Mouse (Mus musculus): ENCODE measurements around the gene Nfs1.
"Not testable (repeated sequence)": the region's sequence is repeated elsewhere in the genome, so short reads cannot be mapped to it uniquely, and the experiment has no call there.

Nfs1 gene

GRCm38 (mm10) chr2:156143953-156144724 is at the start of gene Nfs1, which contains the start of gene Romo1:
Gene Nfs1 (minus strand): TSS chr2:156144186.
Gene Romo1 (plus strand): TSS chr2:156144039.
- DNase-seq (ENCODE audit: low read depth, low spot score), result peak; percentile 96

GRCm38 (mm10) chr2:156193066-156193862 is 49.3 kb upstream of the Nfs1 start:
- no peak for DNase-seq (ENCODE audit: low read depth, low spot score)

GRCm38 (mm10) chr2:156192068-156192467 is 48.1 kb upstream of the Nfs1 start:
- DNase-seq (ENCODE audit: low read depth, low spot score), result no peak

GRCm38 (mm10) chr2:156191540-156191939 is 47.6 kb upstream of the Nfs1 start:
- DNase-seq (ENCODE audit: low read depth, low spot score), result no peak

- DNase-seq (ENCODE audit: low read depth, low spot score), result no peak
Measured at GRCm38 (mm10) chr2:156190004-156190896, 46.3 kb upstream of the Nfs1 start.

- DNase-seq (ENCODE audit: low read depth, low spot score), result not testable (repeated sequence)
Measured at GRCm38 (mm10) chr2:156189241-156189640, 45.3 kb upstream of the Nfs1 start.

- no peak for DNase-seq (ENCODE audit: low read depth, low spot score)
Measured at GRCm38 (mm10) chr2:156181592-156181991, 37.6 kb upstream of the Nfs1 start.

- peak; percentile 32 for DNase-seq (ENCODE audit: low read depth, low spot score)
Measured at GRCm38 (mm10) chr2:156180824-156181590, 37.0 kb upstream of the Nfs1 start.

- DNase-seq (ENCODE audit: low read depth, low spot score), result peak; percentile 100
Measured at GRCm38 (mm10) chr2:156180094-156180821, 36.3 kb upstream of the Nfs1 start, which contains the start of gene Rbm39. Gene Rbm39 (minus strand): TSS chr2:156180238.

- no peak for DNase-seq (ENCODE audit: low read depth, low spot score)
Measured at GRCm38 (mm10) chr2:156179796-156180093, 35.8 kb upstream of the Nfs1 start.

- DNase-seq (ENCODE audit: low read depth, low spot score), result peak; percentile 68
Measured at GRCm38 (mm10) chr2:156179046-156179795, 35.2 kb upstream of the Nfs1 start.

GRCm38 (mm10) chr2:156177651-156178050 is 33.7 kb upstream of the Nfs1 start:
- peak; percentile 48 for DNase-seq (ENCODE audit: low read depth, low spot score)

- DNase-seq (ENCODE audit: low read depth, low spot score), result no peak
Measured at GRCm38 (mm10) chr2:156177079-156177478, 33.1 kb upstream of the Nfs1 start.

GRCm38 (mm10) chr2:156166557-156166956 is 22.6 kb upstream of the Nfs1 start:
- no peak for DNase-seq (ENCODE audit: low read depth, low spot score)

- DNase-seq (ENCODE audit: low read depth, low spot score), result no peak
Measured at GRCm38 (mm10) chr2:156165478-156165877, 21.5 kb upstream of the Nfs1 start.

- peak; percentile 55 for DNase-seq (ENCODE audit: low read depth, low spot score)
Measured at GRCm38 (mm10) chr2:156151538-156151937, 7.6 kb upstream of the Nfs1 start.

- DNase-seq (ENCODE audit: low read depth, low spot score), result no peak
Measured at GRCm38 (mm10) chr2:156147316-156147915, 3.4 kb upstream of the Nfs1 start.

GRCm38 (mm10) chr2:156146272-156146989 is 2.4 kb upstream of the Nfs1 start:
- peak; percentile 54 for DNase-seq (ENCODE audit: low read depth, low spot score)

Measured in 3T3-L1 (cell line).